Mouse (Mus musculus) G1E-ER4 (cell line): Measurements from ENCODE around the gene Gm21964. TPM values are rescaled to one million over a fixed set of nuclear protein-coding genes. Genes with fewer than 3 reads are reported as not detected.

Experiments
- GATA1 ChIP-seq: IDR thresholded peaks from one replicate; pipeline ENCODE4 v1.8.0; 2012; ENCODE audit warnings: low read length, inconsistent platforms
- polyA plus RNA-seq: library from polyadenylated mRNA; stranded (reverse); fragments of >175 nt; gene quantifications from 2 replicates; pipeline ENCODE4 v1.2.3, GENCODE M21; 2012

Gene Gm21964
- not detected in 2 replicates for polyA plus RNA-seq

GRCm38 (mm10) chr8:110100907-110101306, at the start of gene Gm21964:
Gm21964 (plus strand) TSS chr8:110101207.
- no peak for TF ChIP-seq GATA1

GRCm38 (mm10) chr8:110051208-110051607, 49.8 kb upstream of the Gm21964 start:
- TF ChIP-seq GATA1, result no peak

GRCm38 (mm10) chr8:110058207-110058606, 42.8 kb upstream of the Gm21964 start:
- no peak for TF ChIP-seq GATA1

GRCm38 (mm10) chr8:110064161-110064560, 36.8 kb upstream of the Gm21964 start:
- TF ChIP-seq GATA1, result no peak

- no peak for TF ChIP-seq GATA1
These were observed 36.2 kb upstream of the Gm21964 start for GRCm38 (mm10) chr8:110064606-110065365.

- TF ChIP-seq GATA1, result no peak
These were observed 35.3 kb upstream of the Gm21964 start for GRCm38 (mm10) chr8:110065676-110066075.

GRCm38 (mm10) chr8:110069706-110070105, 31.3 kb upstream of the Gm21964 start:
- no peak for TF ChIP-seq GATA1

- no peak for TF ChIP-seq GATA1
These were observed 29.4 kb upstream of the Gm21964 start for GRCm38 (mm10) chr8:110071600-110071999.

GRCm38 (mm10) chr8:110074496-110074895, 26.5 kb upstream of the Gm21964 start:
- no peak for TF ChIP-seq GATA1

- TF ChIP-seq GATA1, result no peak
These were observed 21.5 kb upstream of the Gm21964 start, which contains the start of gene Zfp612 for GRCm38 (mm10) chr8:110079282-110080221. Zfp612 (plus strand) TSS chr8:110079746.

- TF ChIP-seq GATA1, result no peak
These were observed 18.4 kb upstream of the Gm21964 start for GRCm38 (mm10) chr8:110082416-110083105.

- TF ChIP-seq GATA1, result no peak
These were observed 9.1 kb upstream of the Gm21964 start for GRCm38 (mm10) chr8:110091869-110092268.

- no peak for TF ChIP-seq GATA1
These were observed 669 bp downstream of the Gm21964 start for GRCm38 (mm10) chr8:110101676-110102075.

GRCm38 (mm10) chr8:110102653-110103052, 1.6 kb downstream of the Gm21964 start, which contains the start of gene Gm17720:
Gm17720 (minus strand) TSS chr8:110102753.
- TF ChIP-seq GATA1, result no peak

GRCm38 (mm10) chr8:110119715-110120114, 18.7 kb downstream of the Gm21964 start:
- TF ChIP-seq GATA1, result no peak
